ENCODE assay signal across 8 mouse cellular contexts in genomic region chr9:102544773-102545366, GRCm38 (mm10). TPM values are rescaled to one million over a fixed set of nuclear protein-coding genes. Genes with fewer than 3 reads are reported as not detected.
A peak's percentile ranks its signal among the peaks of the same experiment; 100 is the strongest.
DNase-seq lines count a peak whose midpoint lies in the region; ATAC-seq and TF ChIP-seq lines count a peak whose summit lies in the region.

No protein-coding gene starts in this region.

- H3K36me3 ChIP-seq in embryonic facial prominence, embryonic 15.5 days: no peaks in the 10 kb centered on the region
- H3K36me3 ChIP-seq in heart, embryonic 13.5 days: no peaks in the 10 kb centered on the region
- no peaks in the 10 kb centered on the region for H3K36me3 ChIP-seq in kidney, postnatal 0 days (ENCODE audit: insufficient read depth, low read length)
- H3K36me3 ChIP-seq in liver, adult 2 months (ENCODE audit: control insufficient read depth, insufficient read depth, low read length): no peaks in the 10 kb centered on the region
- no peaks in the 10 kb centered on the region for H3K36me3 ChIP-seq in stomach, embryonic 15.5 days

- no peak overlapping the region for H3K9ac ChIP-seq in embryonic facial prominence, embryonic 15.5 days
- H3K9ac ChIP-seq in heart, embryonic 13.5 days: peak overlapping the region; percentile 56; the same call in 1 of the 2 replicates
- no peak overlapping the region for H3K9ac ChIP-seq in kidney, postnatal 0 days (ENCODE audit: low read depth, low read length)
- H3K9ac ChIP-seq in liver, adult 2 months (ENCODE audit: low read depth, low read length): no peak overlapping the region
- H3K9ac ChIP-seq in stomach, embryonic 15.5 days: no peak overlapping the region

- peak; percentile 91 to 93 for DNase-seq in B cell, adult 2 months
- DNase-seq in adrenal gland, postnatal 36 days: peak; percentile 82 to 86
- peak; percentile 86 for DNase-seq in kidney, postnatal 0 days (ENCODE audit: low spot score)
- peak; percentile 22 for DNase-seq in liver, adult 2 months (ENCODE audit: extremely low read depth, low read depth, low spot score)
- DNase-seq in neural tube, embryonic 10.5 days (ENCODE audit: extremely low spot score, low spot score): peak; percentile 95

- peak; percentile 96 for TF ChIP-seq CTCF in kidney, postnatal 0 days (IDR thresholded peaks at IDR 0.05; ENCODE audit: low read depth)
- TF ChIP-seq CTCF in liver, adult 2 months (IDR thresholded peaks at IDR 0.05; ENCODE audit: low read depth, low read length): peak; percentile 95

- 0 out of 2 replicates have a peak, but pooled peaks have one; percentile 2 for ATAC-seq in embryonic facial prominence, embryonic 15.5 days (ENCODE audit: insufficient number of reproducible peaks, low FRiP score, low TSS enrichment, low read depth)
- no peak for ATAC-seq in heart, embryonic 13.5 days (ENCODE audit: extremely low read depth, insufficient number of reproducible peaks, low FRiP score, low TSS enrichment)
- ATAC-seq in kidney, postnatal 0 days (replicated peaks; ENCODE audit: low FRiP score, low read depth): no peak
- no peak for ATAC-seq in stomach, embryonic 15.5 days (ENCODE audit: insufficient read depth, low FRiP score, low read depth)

- peaks cover 34% of the 10 kb centered on the region for H3K27me3 ChIP-seq in embryonic facial prominence, embryonic 15.5 days
- peaks cover 83% of the 10 kb centered on the region for H3K27me3 ChIP-seq in heart, embryonic 13.5 days (replicated peaks)
- H3K27me3 ChIP-seq in kidney, postnatal 0 days (ENCODE audit: insufficient read depth, low read length): peaks cover 12% of the 10 kb centered on the region
- H3K27me3 ChIP-seq in liver, adult 2 months (ENCODE audit: control insufficient read depth, insufficient read depth, low read length): no peaks in the 10 kb centered on the region; the same call in 1 of the 2 replicates
- no peaks in the 10 kb centered on the region; the same call in 1 of the 2 replicates for H3K27me3 ChIP-seq in stomach, embryonic 15.5 days (replicated peaks)

- H3K9me3 ChIP-seq in embryonic facial prominence, embryonic 15.5 days (replicated peaks): no peaks in the 10 kb centered on the region
- H3K9me3 ChIP-seq in heart, embryonic 13.5 days: no peaks in the 10 kb centered on the region
- no peaks in the 10 kb centered on the region for H3K9me3 ChIP-seq in kidney, postnatal 0 days (replicated peaks; ENCODE audit: low read length)
- H3K9me3 ChIP-seq in stomach, embryonic 15.5 days: no peaks in the 10 kb centered on the region

- no peak for TF ChIP-seq POLR2A in liver, adult 2 months (IDR thresholded peaks at IDR 0.05; ENCODE audit: extremely low read depth, insufficient read depth, low read length)

- peak overlapping the region; percentile 37 for H3K4me3 ChIP-seq in embryonic facial prominence, embryonic 15.5 days (replicated peaks)
- peak overlapping the region; percentile 44 for H3K4me3 ChIP-seq in heart, embryonic 13.5 days
- peak overlapping the region; percentile 17; the same call in 1 of the 2 replicates for H3K4me3 ChIP-seq in kidney, postnatal 0 days (replicated peaks; ENCODE audit: low read depth, low read length)
- no peak overlapping the region for H3K4me3 ChIP-seq in liver, adult 2 months (ENCODE audit: insufficient read depth, low read depth, low read length)
- peak overlapping the region; percentile 34 for H3K4me3 ChIP-seq in stomach, embryonic 15.5 days (replicated peaks)

- peak overlapping the region; percentile 62 for H3K4me2 ChIP-seq in embryonic facial prominence, embryonic 15.5 days (replicated peaks)
- peak overlapping the region; percentile 70 for H3K4me2 ChIP-seq in heart, embryonic 13.5 days
- H3K4me2 ChIP-seq in kidney, postnatal 0 days (ENCODE audit: low read length): peak overlapping the region; percentile 55
- H3K4me2 ChIP-seq in stomach, embryonic 15.5 days: peak overlapping the region; percentile 70

- WGBS in embryonic facial prominence, embryonic 15.5 days: under 1% methylated on average over 26 of the region's 26 CpGs
- 2% methylated on average over 26 of the region's 26 CpGs for WGBS in heart, embryonic 13.5 days
- WGBS in kidney, postnatal 0 days: under 1% methylated on average over 26 of the region's 26 CpGs
- 4% methylated on average over 26 of the region's 26 CpGs for WGBS in liver, adult 2 months
- WGBS in stomach, embryonic 15.5 days: 2% methylated on average over 26 of the region's 26 CpGs

- no peaks in the 10 kb centered on the region for H3K79me2 ChIP-seq in liver, adult 2 months (ENCODE audit: control insufficient read depth, insufficient read depth, low read length)

- no peak overlapping the region for H3K27ac ChIP-seq in embryonic facial prominence, embryonic 15.5 days (replicated peaks)
- no peak overlapping the region for H3K27ac ChIP-seq in heart, embryonic 13.5 days (replicated peaks)
- no peak overlapping the region for H3K27ac ChIP-seq in kidney, postnatal 0 days
- no peak overlapping the region for H3K27ac ChIP-seq in liver, adult 2 months (replicated peaks; ENCODE audit: insufficient read depth, low read depth, low read length)
- no peak overlapping the region for H3K27ac ChIP-seq in stomach, embryonic 15.5 days

- H3K4me1 ChIP-seq in embryonic facial prominence, embryonic 15.5 days: peaks cover 16% of the 10 kb centered on the region
- peaks cover 19% of the 10 kb centered on the region for H3K4me1 ChIP-seq in heart, embryonic 13.5 days
- no peaks in the 10 kb centered on the region; the same call in 1 of the 2 replicates for H3K4me1 ChIP-seq in kidney, postnatal 0 days (replicated peaks; ENCODE audit: insufficient read depth, low read length)
- H3K4me1 ChIP-seq in liver, adult 2 months (ENCODE audit: control insufficient read depth, insufficient read depth, low read length): no peaks in the 10 kb centered on the region
- peaks cover 14% of the 10 kb centered on the region; the same call in 1 of the 2 replicates for H3K4me1 ChIP-seq in stomach, embryonic 15.5 days

RNA-seq across cellular contexts. Expression of gene Ky, which starts 39.3 kb away (rescaled TPM):
- total RNA-seq in adrenal gland, postnatal 36 days (2021): under 1 TPM; 0.56 to 0.99 TPM
- 0.68 and 1.8 TPM in 2 replicates for polyA plus RNA-seq in embryonic facial prominence, embryonic 15.5 days (2015; fragmentation: Nextera tagmentation; extraction: Ambion mirVana)
- 0.75 and 2.0 TPM in 2 replicates for polyA plus RNA-seq in heart, embryonic 13.5 days (2015; fragmentation: Nextera tagmentation; extraction: Ambion mirVana)
- 0.05 TPM in 2 replicates for polyA plus RNA-seq in kidney, postnatal 0 days (2015; fragmentation: Nextera tagmentation; extraction: Ambion mirVana)
- total RNA-seq in liver, adult 2 months (2014; rRNA removed): under 0.01 TPM in 1 of 2 replicates, not detected in the other
- polyA plus RNA-seq in liver, adult 2 months (2012; rRNA removed): not detected in 2 replicates
- polyA plus RNA-seq in stomach, embryonic 15.5 days (2015; fragmentation: Nextera tagmentation; extraction: Ambion mirVana): 0.05 and 0.10 TPM in 2 replicates

Comparison
In these comparisons a context has a peak if more than half of its experiments do, and no peak if none do; other contexts are left out.
1. DNase-seq: peak in every context shown above with its lines; median percentile 95 in neural tube, embryonic 10.5 days; 92 in B cell, adult 2 months; 86 in kidney, postnatal 0 days; 84 in adrenal gland, postnatal 36 days; 22 in liver, adult 2 months.